11 mouse cellular contexts compared by ENCODE assay signal in the genomic region with DNA sequence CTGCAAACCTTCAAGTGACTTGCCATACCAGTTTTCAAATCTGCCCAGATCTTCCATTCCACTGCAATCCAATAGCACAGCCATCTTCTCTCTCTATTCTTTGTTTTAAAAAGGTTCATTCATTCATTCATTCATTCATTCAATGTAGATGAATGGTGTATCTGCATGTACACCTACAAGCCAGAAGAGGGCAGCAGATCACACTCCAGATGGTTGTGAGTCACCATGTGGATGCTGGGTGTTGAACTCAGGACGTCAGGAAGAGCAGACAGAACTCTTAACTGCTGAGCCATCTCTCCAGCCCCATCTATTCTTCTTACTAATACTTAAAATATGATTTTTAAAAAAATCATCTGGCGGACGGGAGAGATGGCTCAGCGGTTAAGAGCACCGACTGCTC. TPM values are rescaled to one million over a fixed set of nuclear protein-coding genes. Genes with fewer than 3 reads are reported as not detected.
DNase-seq lines count a peak whose midpoint lies in the region; ATAC-seq and TF ChIP-seq lines count a peak whose summit lies in the region.
"Had no signal": no experiment of that assay in that cellular context is flagged by ENCODE, and none has a peak within 500 bp of the region (broad histone marks: within the 10 kb centered on the region; RNA-seq: fewer than 3 reads in every experiment).

No protein-coding gene starts in this region.

- H3K4me1 ChIP-seq in cerebellum, adult 2 months (ENCODE audit: control insufficient read depth, insufficient read depth, low read length): no peaks in the 10 kb centered on the region
- no peaks in the 10 kb centered on the region for H3K4me1 ChIP-seq in liver, embryonic 14.5 days (replicated peaks; ENCODE audit: control insufficient read depth in 2 of 2, insufficient read depth in 2 of 2, low read length in 1 of 2)
- H3K4me1 ChIP-seq in kidney, embryonic 16.5 days (ENCODE audit: insufficient read depth, low read length): 0 out of 2 replicates have a peak, but pooled peaks cover 3% of the 10 kb centered on the region
- H3K4me1 ChIP-seq: neural tube, embryonic 15.5 days had no signal

- TF ChIP-seq EP300 in liver, embryonic 14.5 days (IDR thresholded peaks at IDR 0.05; ENCODE audit: low read depth): no peak

- peak; percentile 67 for TF ChIP-seq CTCF in cerebellum, adult 2 months (IDR thresholded peaks at IDR 0.05; ENCODE audit: borderline replicate concordance, insufficient read depth, low read depth, low read length)
- peak; percentile 78 for TF ChIP-seq CTCF in liver, embryonic 14.5 days (IDR thresholded peaks at IDR 0.05; ENCODE audit: low read depth)

- H3K27me3 ChIP-seq in cerebellum, adult 2 months (ENCODE audit: control insufficient read depth, insufficient read depth, low read length): no peaks in the 10 kb centered on the region
- H3K27me3 ChIP-seq in liver, embryonic 14.5 days (ENCODE audit: control insufficient read depth, insufficient read depth, low read length): no peaks in the 10 kb centered on the region; the same call in 1 of the 2 replicates
- no peaks in the 10 kb centered on the region for H3K27me3 ChIP-seq in kidney, embryonic 16.5 days (ENCODE audit: insufficient read depth, low read length)
- H3K27me3 ChIP-seq: neural tube, embryonic 15.5 days had no signal

- no peak overlapping the region for H3K27ac ChIP-seq in cerebellum, adult 2 months (ENCODE audit: insufficient read depth, low read length)
- no peak overlapping the region for H3K27ac ChIP-seq in liver, embryonic 14.5 days
- H3K27ac ChIP-seq in kidney, embryonic 16.5 days (ENCODE audit: low read length): no peak overlapping the region
- H3K27ac ChIP-seq: neural tube, embryonic 15.5 days had no signal

- no peak for DNase-seq in cerebellum, adult 2 months
- no peak for DNase-seq in cerebellum, adult 9-11 months
- no peak for DNase-seq in liver, embryonic 14.5 days (ENCODE audit: low read depth in 3 of 3, low spot score in 3 of 3)
- DNase-seq in liver (no peak), MN1 (ENCODE audit: low spot score) (peak; percentile 31)
- no peak for DNase-seq in layer of hippocampus, postnatal 25 days (ENCODE audit: extremely low spot score in 1 of 2, low spot score in 1 of 2)
- DNase-seq: heart, postnatal 10 days; thymus, adult 2 months had no signal

- H3K4me2 ChIP-seq in liver, embryonic 14.5 days (ENCODE audit: low read depth): no peak overlapping the region
- no peak overlapping the region for H3K4me2 ChIP-seq in kidney, embryonic 16.5 days (replicated peaks; ENCODE audit: low read depth, low read length)
- H3K4me2 ChIP-seq: neural tube, embryonic 15.5 days had no signal

- TF ChIP-seq POLR2A in cerebellum, adult 2 months (IDR thresholded peaks at IDR 0.05; ENCODE audit: borderline replicate concordance, insufficient read depth, low read length): no peak

- H3K36me3 ChIP-seq in liver, embryonic 14.5 days (replicated peaks; ENCODE audit: control insufficient read depth, insufficient read depth, low read depth): no peaks in the 10 kb centered on the region
- H3K36me3 ChIP-seq in kidney, embryonic 16.5 days (ENCODE audit: insufficient read depth, low read length): no peaks in the 10 kb centered on the region
- H3K36me3 ChIP-seq: neural tube, embryonic 15.5 days had no signal

- H3K9ac ChIP-seq in liver, embryonic 14.5 days (replicated peaks): no peak overlapping the region
- H3K9ac ChIP-seq in kidney, embryonic 16.5 days (replicated peaks; ENCODE audit: low read length): no peak overlapping the region
- H3K9ac ChIP-seq: neural tube, embryonic 15.5 days had no signal

- H3K9me3 ChIP-seq in liver, embryonic 14.5 days (ENCODE audit: control insufficient read depth, low read length): no peaks in the 10 kb centered on the region
- no peaks in the 10 kb centered on the region for H3K9me3 ChIP-seq in kidney, embryonic 16.5 days (ENCODE audit: low read length)
- H3K9me3 ChIP-seq: neural tube, embryonic 15.5 days had no signal

- ATAC-seq in liver, embryonic 14.5 days (ENCODE audit: insufficient read depth): no peak
- peak; percentile 96 for ATAC-seq in megakaryocyte progenitor cell, adult 5-6 weeks (replicated peaks; ENCODE audit: poor library complexity)
- ATAC-seq in kidney, embryonic 16.5 days (ENCODE audit: low FRiP score, low TSS enrichment): no peak

- H3K4me3 ChIP-seq in cerebellum, adult 2 months (replicated peaks; ENCODE audit: insufficient read depth, low read depth, low read length): no peak overlapping the region
- H3K4me3 ChIP-seq in liver, embryonic 14.5 days (ENCODE audit: insufficient read depth in 1 of 2, low read depth in 2 of 2, low read length in 2 of 2): no peak overlapping the region
- no peak overlapping the region for H3K4me3 ChIP-seq in kidney, embryonic 16.5 days (ENCODE audit: low read length)
- H3K4me3 ChIP-seq: neural tube, embryonic 15.5 days had no signal

- WGBS in cerebellum, adult 2 months: 67% methylated on average over 5 of the region's 5 CpGs
- 59% methylated on average over 5 of the region's 5 CpGs for WGBS in liver, embryonic 14.5 days (ENCODE audit: insufficient replicate concordance)
- 69% methylated on average over 5 of the region's 5 CpGs for WGBS in kidney, embryonic 16.5 days

RNA-seq across cellular contexts. Expression of gene Bloc1s4, which starts 8.6 kb away (rescaled TPM):
- 27.0 and 27.7 TPM in 2 replicates for polyA plus RNA-seq in cerebellum, adult 2 months (2012; rRNA removed)
- 10.6 and 10.9 TPM in 2 replicates for polyA plus RNA-seq in liver, embryonic 14.5 days (2012; rRNA removed)
- 11.9 and 14.4 TPM in 2 replicates for polyA plus RNA-seq in liver, embryonic 14.5 days (2014; fragmentation: Nextera tagmentation; extraction: Ambion mirVana)
- total RNA-seq in megakaryocyte progenitor cell, adult 5-6 weeks (2015): 10.0 and 14.6 TPM in 2 replicates
- total RNA-seq in megakaryocyte progenitor cell, adult 5-6 weeks (2017): 13.7 and 16.9 TPM in 2 replicates
- polyA plus RNA-seq in kidney, embryonic 16.5 days (2015; fragmentation: Nextera tagmentation; extraction: Ambion mirVana): 24.9 and 25.4 TPM in 2 replicates
- 10 to 100 TPM; 25.2 to 26.1 TPM for total RNA-seq in layer of hippocampus, postnatal 25 days (2021)

RNA-seq across cellular contexts. Expression of gene Mrfap1, which starts 39.5 kb away (rescaled TPM):
- 323 and 355 TPM in 2 replicates for polyA plus RNA-seq in cerebellum, adult 2 months (2012; rRNA removed)
- polyA plus RNA-seq in liver, embryonic 14.5 days (2012; rRNA removed): 57.9 and 68.4 TPM in 2 replicates
- 156 and 172 TPM in 2 replicates for polyA plus RNA-seq in liver, embryonic 14.5 days (2014; fragmentation: Nextera tagmentation; extraction: Ambion mirVana)
- 230 and 234 TPM in 2 replicates for total RNA-seq in megakaryocyte progenitor cell, adult 5-6 weeks (2015)
- 325 and 344 TPM in 2 replicates for total RNA-seq in megakaryocyte progenitor cell, adult 5-6 weeks (2017)
- polyA plus RNA-seq in kidney, embryonic 16.5 days (2015; fragmentation: Nextera tagmentation; extraction: Ambion mirVana): 396 and 428 TPM in 2 replicates
- 100 to 1,000 TPM; 569 to 617 TPM for total RNA-seq in layer of hippocampus, postnatal 25 days (2021)
